Mouse (Mus musculus) hindbrain, embryonic 11.5 days (tissue): ENCODE measurements around the gene Gm10188. TPM values are rescaled to one million over a fixed set of nuclear protein-coding genes. Genes with fewer than 3 reads are reported as not detected.

Source experiments
- ATAC-seq: fragments of 200-750 bp; cut with Nextera tagmentation; 2 replicates; pipeline ENCODE4 v1.8.0; 2017; ENCODE audit warnings: mild to moderate bottlenecking, moderate TSS enrichment, moderate library complexity; ENCODE audit not compliant: low FRiP score
- DNase-seq: peaks from one replicate; pipeline ENCODE4 v3.0.0-alpha.2; 2015; ENCODE audit warnings: low spot score
- H3K27ac ChIP-seq: fragments of 300-500 bp; sonication (generic); 2 replicates; pipeline ENCODE4 v1.5.1; 2014; ENCODE audit warnings: mild to moderate bottlenecking, low read depth, low read length
- H3K27me3 ChIP-seq: fragments of 300-500 bp; sonication (generic); 2 replicates; pipeline ENCODE4 v1.6.1; 2014; ENCODE audit warnings: mild to moderate bottlenecking, low read length, moderate library complexity, mixed read lengths; ENCODE audit not compliant: control insufficient read depth, insufficient read depth
- H3K36me3 ChIP-seq: fragments of 300-500 bp; sonication (generic); 2 replicates; pipeline ENCODE4 v1.6.1; 2014; ENCODE audit warnings: mild to moderate bottlenecking, low read length, moderate library complexity, mixed read lengths; ENCODE audit not compliant: control insufficient read depth, insufficient read depth
- H3K4me1 ChIP-seq: fragments of 300-500 bp; sonication (generic); replicated peaks from 2 replicates; pipeline ENCODE4 v1.6.1; 2014; ENCODE audit warnings: low read length, mixed read lengths; ENCODE audit not compliant: control insufficient read depth, insufficient read depth
- H3K4me2 ChIP-seq: fragments of 300-500 bp; sonication (generic); replicated peaks from 2 replicates; pipeline ENCODE4 v1.6.1; 2014; ENCODE audit warnings: mild to moderate bottlenecking, low read depth, low read length
- H3K4me3 ChIP-seq: fragments of 300-500 bp; sonication (generic); 2 replicates; pipeline ENCODE4 v1.5.1; 2014; ENCODE audit warnings: low read depth, low read length
- H3K9ac ChIP-seq: fragments of 300-500 bp; sonication (generic); 2 replicates; pipeline ENCODE4 v1.6.1; 2014; ENCODE audit warnings: low read depth, low read length
- H3K9me3 ChIP-seq: fragments of 300-500 bp; sonication (generic); 2 replicates; pipeline ENCODE4 v1.6.1; 2016; ENCODE audit warnings: low read length; ENCODE audit not compliant: control insufficient read depth
- WGBS: fragments of 180-500 bp; shearing (Covaris S2); extraction: QIAGEN DNeasy Blood & Tissue Kit; methylation state at CpG from one replicate; pipeline ENCODE4 v1.1.7; 2014; 5-methylcytosine and 5-hydroxymethylcytosine counted together
- polyA plus RNA-seq: library from polyadenylated mRNA; unstranded; fragments of >200 nt; fragmentation: Nextera tagmentation; extraction: Ambion mirVana; gene quantifications from 2 replicates; pipeline ENCODE4 v1.2.1, GENCODE M21; 2014

Gene Gm10188
- polyA plus RNA-seq, 1 experiment from 2014 or later = not detected

GRCm38 (mm10) chr1:132237585-132238159 lies 8.1 kb upstream of the Gm10188 start:
- Histone ChIP-seq H3K9ac (no peak overlapping the region), H3K4me2 (no peak overlapping the region), H3K9me3 (no peaks in the 10 kb centered on the region), H3K4me3 (no peak overlapping the region), H3K36me3 (no peaks in the 10 kb centered on the region), H3K4me1 (no peaks in the 10 kb centered on the region), H3K27ac (no peak overlapping the region), H3K27me3 (no peaks in the 10 kb centered on the region)
- whole genome bisulfite sequencing = 23% methylated on average over 6 of the region's 6 CpGs
- DNase-seq (peak; percentile 81), ATAC-seq (no peak)

DNA sequence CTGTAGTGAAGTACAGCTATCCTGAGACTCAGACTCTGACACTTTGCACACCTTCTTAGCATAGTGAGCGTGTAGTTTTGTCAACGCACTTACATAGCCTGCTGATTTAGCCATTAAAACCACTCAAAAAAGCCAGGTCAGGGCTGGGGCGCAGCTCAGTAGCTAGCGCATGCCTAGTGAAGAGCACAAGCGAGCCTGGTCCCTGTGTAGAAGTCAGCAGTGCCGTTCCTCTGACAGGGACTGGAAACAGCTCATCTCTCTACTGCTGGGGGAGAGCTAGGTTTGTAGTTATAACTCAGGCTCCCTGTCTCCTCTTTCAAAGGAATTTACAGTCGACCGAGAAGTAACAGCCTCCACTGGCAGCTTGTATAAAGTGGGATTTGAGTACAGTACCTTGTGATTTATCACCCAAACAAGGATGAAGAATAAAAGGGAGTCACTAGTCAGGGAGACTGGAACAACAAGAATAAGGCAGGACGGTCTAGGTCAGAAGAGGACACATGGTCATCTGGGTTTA lies 5.2 kb upstream of the Gm10188 start:
- H3K27ac ChIP-seq = no peak overlapping the region

DNA sequence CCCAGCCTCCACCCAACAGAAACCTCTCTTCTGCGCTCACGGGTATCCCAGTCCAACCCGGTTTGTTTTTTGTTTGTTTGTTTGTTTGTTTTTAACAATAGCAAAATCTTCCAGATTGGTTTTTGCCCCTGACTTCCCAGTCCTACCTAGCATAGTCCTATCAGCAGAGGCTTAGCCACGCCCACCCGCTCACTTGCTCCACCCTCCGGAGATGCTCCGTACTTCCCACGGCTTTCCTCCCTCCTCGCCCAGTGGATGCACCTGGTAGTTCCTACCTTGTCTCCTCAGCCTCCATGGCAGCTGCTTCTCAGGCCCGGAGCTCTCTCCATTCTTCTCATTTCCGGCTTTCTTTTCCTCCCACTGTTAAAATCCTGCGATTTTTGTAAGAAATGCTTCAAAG lies 4.0 kb upstream of the Gm10188 start:
- Histone ChIP-seq H3K27me3 (no peaks in the 10 kb centered on the region), H3K27ac (no peak overlapping the region), H3K9me3 (no peaks in the 10 kb centered on the region), H3K4me1 (peaks cover 2% of the 10 kb centered on the region; the same call in 1 of the 2 replicates), H3K4me2 (no peak overlapping the region), H3K36me3 (no peaks in the 10 kb centered on the region), H3K9ac (no peak overlapping the region), H3K4me3 (no peak overlapping the region)
- 18% methylated on average over 12 of the region's 12 CpGs for WGBS
- DNase-seq (peak; percentile 72), ATAC-seq (no peak)

More for the DNA sequence above, 5.2 kb upstream of the Gm10188 start:
- no peak for DNase-seq
- no peaks in the 10 kb centered on the region for H3K36me3 ChIP-seq
- H3K4me3 ChIP-seq = no peak overlapping the region
- ATAC-seq = no peak
- no peaks in the 10 kb centered on the region for H3K27me3 ChIP-seq
- H3K4me1 ChIP-seq = peaks cover 2% of the 10 kb centered on the region; the same call in 1 of the 2 replicates
- 74% methylated on average over 9 of the region's 9 CpGs for WGBS
- no peaks in the 10 kb centered on the region for H3K9me3 ChIP-seq
- H3K9ac ChIP-seq = no peak overlapping the region
- H3K4me2 ChIP-seq = no peak overlapping the region

DNA sequence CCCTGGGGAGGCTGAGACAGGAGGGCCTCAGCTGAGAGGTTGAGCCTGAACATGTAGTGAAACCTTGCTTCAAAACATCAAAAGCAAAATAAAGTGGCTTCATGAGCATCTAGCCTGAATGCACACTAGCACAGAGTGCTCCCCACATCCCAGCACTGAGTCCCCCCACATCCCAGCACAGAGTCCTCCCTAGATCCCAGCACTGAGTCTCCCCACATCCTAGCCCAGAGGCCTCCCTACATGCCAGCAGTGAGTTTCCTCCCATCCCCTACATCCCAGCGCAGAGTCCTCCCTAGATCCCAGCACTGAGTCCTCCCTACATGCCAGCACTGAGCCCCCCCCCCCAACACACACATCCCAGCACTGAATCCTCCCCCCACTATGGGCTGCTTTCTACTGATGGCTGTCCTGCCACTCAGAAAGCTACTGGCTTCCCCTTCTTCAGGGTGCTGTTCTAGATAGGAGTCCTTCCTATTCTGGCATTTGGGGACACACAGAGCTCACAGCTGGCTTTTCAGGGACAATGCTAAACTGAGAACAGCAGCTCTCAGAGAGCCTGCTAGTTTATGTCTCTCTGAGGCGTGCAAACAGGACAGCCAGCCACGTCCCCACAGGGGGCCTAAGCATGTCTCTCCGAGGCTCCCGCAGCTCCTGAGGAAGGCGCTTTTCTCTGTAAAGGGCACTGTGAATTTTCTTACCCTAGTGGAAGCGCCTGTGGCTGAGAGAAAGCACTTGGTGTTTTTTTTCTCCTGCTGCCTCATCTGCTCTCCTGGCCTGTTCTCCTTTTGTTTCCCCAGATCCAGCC lies 2.1 kb upstream of the Gm10188 start:
- Histone ChIP-seq H3K4me3 (no peak overlapping the region), H3K36me3 (no peaks in the 10 kb centered on the region), H3K9ac (no peak overlapping the region), H3K27ac (no peak overlapping the region), H3K27me3 (no peaks in the 10 kb centered on the region), H3K4me2 (no peak overlapping the region), H3K9me3 (no peaks in the 10 kb centered on the region), H3K4me1 (peaks cover 2% of the 10 kb centered on the region; the same call in 1 of the 2 replicates)
- ATAC-seq (no peak), DNase-seq (no peak)
- WGBS = 21% methylated on average over 7 of the region's 7 CpGs

- Histone ChIP-seq H3K4me2 (no peak overlapping the region), H3K36me3 (no peaks in the 10 kb centered on the region), H3K9ac (no peak overlapping the region), H3K4me3 (no peak overlapping the region), H3K27me3 (no peaks in the 10 kb centered on the region), H3K4me1 (no peaks in the 10 kb centered on the region), H3K27ac (no peak overlapping the region), H3K9me3 (no peaks in the 10 kb centered on the region)
- no peak for ATAC-seq
- DNase-seq = no peak
- 80% methylated on average over 12 of the region's 13 CpGs for WGBS
Observed at GRCm38 (mm10) chr1:132226297-132227080, 3.1 kb downstream of the Gm10188 start.

DNA sequence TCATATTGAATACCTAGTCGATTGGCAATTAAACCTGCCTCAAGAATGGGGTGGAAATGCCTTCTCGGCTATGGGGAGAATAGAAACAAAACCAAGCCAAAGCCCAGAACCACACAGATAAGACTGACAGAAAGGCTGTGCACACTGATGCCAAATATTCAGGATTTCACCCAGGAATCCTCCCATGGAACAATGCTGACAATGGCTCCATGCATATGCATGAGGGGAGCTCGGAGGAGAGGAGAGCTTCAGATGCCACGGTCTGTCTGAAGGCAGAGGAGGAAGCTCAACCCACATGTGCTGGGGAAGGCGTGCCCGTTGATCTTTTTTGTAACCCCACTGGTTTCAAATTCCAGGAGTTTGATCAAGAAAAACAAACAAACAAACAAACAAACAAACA lies 7.4 kb downstream of the Gm10188 start:
- H3K9me3 ChIP-seq = no peaks in the 10 kb centered on the region
- H3K4me1 ChIP-seq = no peaks in the 10 kb centered on the region
- 22% methylated on average over 6 of the region's 6 CpGs for WGBS
- ATAC-seq (peak; percentile 80), DNase-seq (no peak)
- H3K4me3 ChIP-seq = no peak overlapping the region
- no peak overlapping the region for H3K4me2 ChIP-seq
- no peak overlapping the region for H3K9ac ChIP-seq
- no peaks in the 10 kb centered on the region for H3K27me3 ChIP-seq
- no peak overlapping the region for H3K27ac ChIP-seq
- H3K36me3 ChIP-seq = no peaks in the 10 kb centered on the region

GRCm38 (mm10) chr1:132221627-132222026 lies 7.9 kb downstream of the Gm10188 start:
- 35% methylated on average over 2 of the region's 2 CpGs for WGBS
- Histone ChIP-seq H3K4me3 (no peak overlapping the region), H3K27me3 (no peaks in the 10 kb centered on the region), H3K9ac (no peak overlapping the region), H3K4me2 (no peak overlapping the region), H3K4me1 (no peaks in the 10 kb centered on the region), H3K9me3 (no peaks in the 10 kb centered on the region), H3K27ac (no peak overlapping the region), H3K36me3 (no peaks in the 10 kb centered on the region)
- DNase-seq = no peak
- ATAC-seq = no peak

DNA sequence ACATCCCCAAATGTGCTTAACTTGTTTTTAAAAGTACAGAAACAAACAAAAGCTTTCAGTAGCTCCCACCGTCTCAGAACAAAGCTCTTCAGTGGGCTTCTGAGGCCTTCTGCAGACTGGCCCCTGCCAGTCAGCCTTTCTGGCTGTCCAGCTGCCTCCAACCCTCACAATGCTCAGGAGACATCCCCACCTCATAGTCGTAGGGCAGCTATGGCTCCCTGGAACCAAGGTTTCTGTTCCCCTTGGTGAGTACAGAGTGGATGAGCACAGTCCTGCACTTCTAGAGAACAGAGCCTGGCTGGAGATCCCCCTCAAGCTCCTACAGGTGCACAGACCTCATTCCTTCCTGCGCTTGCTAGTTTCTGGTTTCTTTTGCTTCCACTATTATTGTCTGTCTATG lies 13.3 kb downstream of the Gm10188 start:
- 59% methylated on average over 3 of the region's 3 CpGs for WGBS
- no peak overlapping the region for H3K27ac ChIP-seq
- no peaks in the 10 kb centered on the region for H3K36me3 ChIP-seq

More for the DNA sequence above, 13.3 kb downstream of the Gm10188 start:
- Histone ChIP-seq H3K27me3 (no peaks in the 10 kb centered on the region), H3K9me3 (no peaks in the 10 kb centered on the region), H3K4me1 (peaks cover 4% of the 10 kb centered on the region; the same call in 1 of the 2 replicates), H3K9ac (no peak overlapping the region), H3K4me3 (no peak overlapping the region), H3K4me2 (no peak overlapping the region)
- ATAC-seq = no peak
- no peak for DNase-seq
